Mouse (Mus musculus): ENCODE results near the gene Prom1. TPM values are rescaled to one million over a fixed set of nuclear protein-coding genes. Genes with fewer than 3 reads are reported as not detected.
A peak's percentile ranks its signal among the peaks of the same experiment; 100 is the strongest.

Prom1 gene
- polyA plus RNA-seq, 1 experiment = 23.0 TPM

DNA sequence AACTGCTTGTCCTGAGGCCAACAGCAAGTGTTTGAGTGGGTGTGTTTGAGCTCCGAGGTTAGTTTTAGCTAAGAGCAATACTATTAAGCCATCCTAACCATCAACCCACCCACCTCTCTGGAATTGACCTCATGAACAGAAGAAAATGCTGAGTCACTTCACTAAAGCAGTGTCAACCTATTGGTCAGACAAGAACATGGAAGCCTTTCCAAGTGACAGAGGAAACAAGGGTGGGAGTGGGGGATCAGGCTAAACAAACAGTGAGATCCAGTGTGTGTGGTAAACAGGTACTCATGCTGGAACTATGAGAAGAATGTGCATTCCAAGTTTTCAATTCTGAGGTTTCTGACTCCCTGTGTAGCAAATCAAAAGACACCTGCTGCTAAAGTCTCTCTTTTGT, 118.9 kb downstream of the Prom1 start:
- 39% methylated on average over 1 of the region's 1 CpGs for WGBS
- no peak for DNase-seq (ENCODE audit: low read depth, low spot score)

DNA sequence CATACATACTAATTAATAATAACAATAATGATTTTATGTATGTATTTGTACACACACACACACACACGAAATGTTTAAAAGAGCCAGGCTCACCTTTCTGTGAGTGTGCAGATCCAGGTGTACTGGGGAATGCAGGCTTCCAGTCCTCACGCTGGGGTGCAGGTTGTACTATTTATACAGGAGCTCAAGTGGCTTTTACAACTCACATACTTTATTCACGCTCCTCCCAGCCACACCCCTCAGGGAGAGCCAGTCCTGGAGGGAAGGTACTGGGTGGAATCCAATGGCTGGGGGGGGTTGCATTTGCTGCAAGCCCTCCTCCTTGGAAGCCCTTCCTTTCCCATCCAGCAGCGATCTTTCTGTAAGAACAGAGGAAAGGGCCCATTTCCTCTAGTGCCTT, 120.2 kb downstream of the Prom1 start, which contains the start of gene Fgfbp1:
Gene Fgfbp1, minus strand, starts transcription at position 160 of the 400 bp plus-strand sequence.
- WGBS = 20% methylated on average over 4 of the region's 4 CpGs
- no peak for DNase-seq (ENCODE audit: low read depth, low spot score)

DNA sequence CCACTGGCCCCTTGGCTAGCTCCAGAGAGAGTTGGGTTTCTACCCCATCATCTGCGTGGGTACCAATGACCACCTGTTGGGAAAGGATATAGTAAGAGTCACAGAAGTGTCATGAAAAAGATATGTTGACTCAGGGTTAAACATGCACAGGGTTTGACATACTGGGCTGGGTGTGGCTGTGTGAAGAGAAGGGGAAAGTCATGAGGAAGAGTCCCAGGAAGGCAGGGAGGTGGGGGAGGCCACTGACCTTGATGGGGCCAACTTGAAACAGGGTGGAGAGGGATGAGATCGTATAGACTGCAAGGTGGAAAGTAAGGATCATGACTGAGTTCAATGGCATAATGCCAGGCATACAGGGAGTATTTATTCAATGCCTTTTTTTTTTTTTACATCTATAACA, 121.4 kb downstream of the Prom1 start:
- 30% methylated on average over 2 of the region's 2 CpGs for WGBS
- no peak for DNase-seq (ENCODE audit: low read depth, low spot score)

DNA sequence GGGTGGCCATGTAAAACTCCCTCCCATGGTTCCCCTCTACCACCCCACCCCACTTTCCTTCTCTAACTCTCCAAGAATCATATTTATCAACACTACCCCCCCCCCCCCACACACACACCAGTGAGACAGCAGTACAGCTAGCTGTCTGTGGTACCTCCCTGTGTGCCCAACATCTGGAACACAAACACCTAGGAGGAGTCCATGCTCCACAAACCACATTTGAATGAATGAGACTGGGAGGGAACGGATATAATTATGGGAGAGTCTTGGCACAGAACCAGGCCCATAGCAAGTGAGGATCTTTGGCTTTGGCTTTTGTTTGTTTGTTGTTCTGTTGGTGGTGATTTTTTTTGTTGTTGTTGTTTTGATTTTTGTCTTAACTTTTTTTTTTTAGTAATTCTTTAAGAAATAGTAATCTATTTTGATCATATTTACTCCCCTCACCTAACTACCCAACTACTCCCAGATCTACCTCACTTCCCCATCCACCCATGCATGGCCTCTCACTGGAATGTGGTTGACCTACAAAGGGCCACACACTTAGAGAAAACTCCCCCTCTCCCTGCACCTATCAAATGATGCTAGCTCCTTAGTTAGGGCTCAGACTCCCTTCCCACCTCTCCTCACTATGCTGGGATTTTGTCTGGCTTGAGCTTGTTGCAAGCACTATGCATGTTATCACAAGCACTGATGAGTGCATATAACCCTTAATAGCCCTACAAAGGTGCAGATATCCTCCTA, 124.8 kb downstream of the Prom1 start:
- no peak for DNase-seq (ENCODE audit: low read depth, low spot score)
- WGBS = 37% methylated on average over 1 of the region's 1 CpGs

DNA sequence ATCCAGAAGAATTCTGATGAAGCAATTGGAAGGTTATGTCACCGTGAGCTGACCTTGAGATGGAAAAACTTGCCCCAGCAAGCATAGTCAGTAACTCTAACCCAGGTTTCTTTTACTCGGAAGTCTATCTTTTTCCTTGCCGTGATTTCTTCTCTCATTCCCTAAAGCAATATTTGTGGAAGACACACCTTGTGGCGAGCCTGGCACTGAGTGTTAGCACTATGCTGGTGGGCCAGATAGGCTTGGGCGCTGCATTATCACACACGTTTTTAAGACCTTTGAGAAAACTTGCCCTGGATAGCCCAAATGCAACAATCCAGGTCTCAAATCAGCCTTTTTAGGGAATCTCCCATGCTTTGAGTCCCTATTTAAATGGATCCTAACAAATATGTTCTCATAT, 127.7 kb downstream of the Prom1 start:
- no peak for DNase-seq (ENCODE audit: low read depth, low spot score)
- 41% methylated on average over 6 of the region's 6 CpGs for WGBS

DNA sequence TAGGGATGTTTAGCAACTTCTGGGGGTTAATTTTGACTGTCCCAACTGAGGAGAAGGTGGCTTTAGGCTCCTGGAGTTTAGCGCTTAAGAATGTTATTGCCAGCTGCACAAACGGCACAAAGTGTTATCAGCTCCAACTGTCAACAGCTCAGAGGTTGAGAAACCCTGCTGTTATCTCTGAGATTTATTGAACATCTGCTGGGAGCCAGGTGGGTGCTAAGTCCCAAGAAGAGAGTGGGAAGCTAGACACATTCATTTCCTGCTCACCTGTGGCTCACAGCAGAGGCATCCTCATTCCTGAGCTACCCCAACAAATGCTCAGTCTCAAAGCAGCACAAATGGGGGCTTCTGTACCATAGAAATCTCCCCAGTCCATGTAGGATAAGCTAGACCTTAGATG, 130.7 kb downstream of the Prom1 start:
- WGBS = 19% methylated on average over 2 of the region's 2 CpGs
- no peak for DNase-seq (ENCODE audit: low read depth, low spot score)

DNA sequence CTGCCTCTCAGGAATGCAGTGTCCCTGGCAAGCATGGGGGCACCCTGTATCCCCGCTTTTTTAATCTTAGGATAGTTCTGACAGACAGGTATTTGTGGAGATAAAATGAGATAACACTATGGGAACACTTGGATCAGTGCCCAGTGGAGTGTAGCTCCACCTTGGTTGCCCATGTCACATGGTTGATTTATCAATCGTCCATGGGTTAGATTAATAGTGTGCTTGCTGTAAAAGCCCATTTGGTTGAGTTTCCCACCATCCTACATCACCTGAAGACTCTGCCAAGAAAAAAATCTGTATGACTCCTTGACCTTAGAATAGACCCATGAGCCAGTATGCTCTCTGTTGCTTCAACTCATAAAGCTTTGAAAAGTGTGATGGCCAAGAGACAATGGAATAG, 131.3 kb downstream of the Prom1 start:
- DNase-seq (ENCODE audit: low read depth, low spot score) = no peak
- WGBS = 36% methylated on average over 2 of the region's 2 CpGs

DNA sequence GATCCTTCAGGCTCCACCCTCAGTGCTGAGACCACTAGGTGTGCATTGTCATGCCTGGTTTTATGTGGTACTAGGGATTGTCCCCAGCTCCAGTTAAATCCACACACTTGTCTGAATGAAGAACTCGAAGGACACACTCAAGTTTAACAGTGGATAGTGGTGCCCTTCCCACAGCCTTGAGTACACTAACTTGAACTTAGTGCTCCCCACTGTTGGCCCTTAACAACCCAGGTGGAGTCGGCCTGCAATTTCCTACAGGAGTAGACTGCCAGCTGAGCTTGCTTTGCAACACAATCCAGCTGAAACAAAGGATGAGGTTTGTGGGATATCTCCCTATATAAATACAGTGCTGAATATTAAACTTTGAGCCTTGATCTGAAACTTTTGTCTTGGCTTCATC, 133.2 kb downstream of the Prom1 start:
- no peak for DNase-seq (ENCODE audit: low read depth, low spot score)
- WGBS = 15% methylated on average over 2 of the region's 2 CpGs

DNA sequence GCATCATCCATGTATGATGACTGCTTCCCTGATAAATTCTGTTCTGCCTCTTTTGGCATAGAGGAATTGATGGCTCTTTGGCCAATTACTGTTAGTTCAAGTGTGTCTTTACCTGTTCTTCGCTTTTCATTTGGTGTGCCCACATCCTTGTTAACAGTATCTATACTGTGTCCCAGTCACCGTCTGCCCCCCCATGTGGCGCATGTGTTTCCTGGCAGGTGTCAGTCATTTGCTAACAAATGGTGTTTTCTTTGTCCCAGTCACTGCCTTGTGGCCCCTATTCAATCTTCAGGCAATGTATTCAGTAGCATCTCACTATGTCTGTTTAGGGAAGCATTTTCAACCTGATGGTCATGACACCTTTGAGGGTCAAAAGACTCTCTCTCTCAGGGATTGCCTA, 140.8 kb downstream of the Prom1 start:
- WGBS = 95% methylated on average over 3 of the region's 3 CpGs
- DNase-seq (ENCODE audit: low read depth, low spot score) = no peak

DNA sequence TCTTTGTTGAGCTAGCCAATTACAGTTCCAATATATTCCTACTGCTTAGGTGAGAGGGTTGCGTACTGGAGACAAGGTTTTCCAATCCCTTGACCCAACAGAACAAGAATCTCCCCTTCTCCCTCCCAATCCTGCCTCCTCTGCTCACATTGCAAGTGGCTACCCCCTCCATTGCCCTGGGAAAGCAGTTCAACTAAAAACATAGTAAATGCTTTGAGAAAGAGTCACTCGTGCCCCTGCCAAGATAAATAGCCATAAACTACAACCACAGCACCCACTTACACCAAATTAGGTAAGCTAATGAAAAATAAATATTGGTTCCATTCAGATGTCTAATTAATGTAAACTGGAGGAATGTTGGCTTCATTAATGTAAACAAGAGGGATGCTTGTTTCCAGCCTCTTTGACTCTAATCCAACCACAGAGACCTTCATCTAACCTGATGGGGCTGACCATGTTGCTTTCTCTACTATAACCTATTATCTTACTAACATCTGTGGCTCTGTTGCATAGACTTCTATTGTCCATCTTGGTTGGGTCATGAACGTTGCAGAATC, 141.9 kb downstream of the Prom1 start:
- no peak for DNase-seq (ENCODE audit: low read depth, low spot score)
- WGBS = 67% methylated on average over 3 of the region's 3 CpGs

DNA sequence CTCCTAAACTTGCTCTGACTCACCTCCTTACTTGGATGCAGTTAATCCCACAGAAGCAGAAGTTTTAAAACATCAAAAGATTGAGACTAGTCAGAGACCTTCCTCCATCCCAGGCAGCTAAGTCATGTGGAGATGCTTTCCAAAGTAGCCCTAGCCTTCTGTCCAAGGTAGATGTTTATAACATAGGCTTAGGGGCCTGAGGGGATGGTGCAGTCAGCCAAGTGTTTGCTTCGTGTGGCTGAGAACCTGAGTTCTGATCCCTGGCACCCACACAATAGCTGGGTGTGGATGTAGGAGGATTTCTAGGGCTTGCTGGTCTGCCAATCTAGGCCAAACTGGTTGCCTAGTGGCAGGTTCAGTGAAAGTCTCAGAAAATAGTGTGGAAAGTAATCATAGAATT, 148.6 kb downstream of the Prom1 start:
- no peak for DNase-seq (ENCODE audit: low read depth, low spot score)
- 36% methylated on average over 1 of the region's 1 CpGs for WGBS

DNA sequence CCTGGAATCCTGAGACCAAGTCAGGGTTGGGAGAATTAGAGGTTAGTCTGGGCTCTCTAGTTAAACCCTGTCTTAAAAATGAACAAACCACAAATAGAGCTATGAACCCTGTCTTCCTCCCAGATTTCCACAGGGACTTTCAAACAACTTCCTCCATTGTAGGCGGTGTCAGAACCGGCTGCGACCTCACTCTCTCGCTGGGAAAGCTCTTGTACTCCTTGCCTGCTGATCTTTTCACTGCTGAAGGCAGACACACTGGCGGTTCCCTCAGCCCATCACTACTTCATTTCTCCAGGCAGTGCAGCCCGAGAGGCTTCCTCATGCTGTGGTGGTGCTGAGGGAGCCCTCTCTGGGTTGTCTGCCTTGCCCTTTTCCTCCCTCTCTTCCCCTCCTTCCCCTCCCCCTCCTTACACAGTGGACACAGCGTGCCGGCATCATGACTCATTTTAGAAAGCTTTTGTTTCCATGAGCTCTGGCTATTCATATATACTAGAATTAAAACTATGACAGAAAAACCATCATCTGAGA, 153.0 kb downstream of the Prom1 start:
- under 1% methylated on average over 8 of the region's 8 CpGs for WGBS
- peak; percentile 60 for DNase-seq (ENCODE audit: low read depth, low spot score)

DNA sequence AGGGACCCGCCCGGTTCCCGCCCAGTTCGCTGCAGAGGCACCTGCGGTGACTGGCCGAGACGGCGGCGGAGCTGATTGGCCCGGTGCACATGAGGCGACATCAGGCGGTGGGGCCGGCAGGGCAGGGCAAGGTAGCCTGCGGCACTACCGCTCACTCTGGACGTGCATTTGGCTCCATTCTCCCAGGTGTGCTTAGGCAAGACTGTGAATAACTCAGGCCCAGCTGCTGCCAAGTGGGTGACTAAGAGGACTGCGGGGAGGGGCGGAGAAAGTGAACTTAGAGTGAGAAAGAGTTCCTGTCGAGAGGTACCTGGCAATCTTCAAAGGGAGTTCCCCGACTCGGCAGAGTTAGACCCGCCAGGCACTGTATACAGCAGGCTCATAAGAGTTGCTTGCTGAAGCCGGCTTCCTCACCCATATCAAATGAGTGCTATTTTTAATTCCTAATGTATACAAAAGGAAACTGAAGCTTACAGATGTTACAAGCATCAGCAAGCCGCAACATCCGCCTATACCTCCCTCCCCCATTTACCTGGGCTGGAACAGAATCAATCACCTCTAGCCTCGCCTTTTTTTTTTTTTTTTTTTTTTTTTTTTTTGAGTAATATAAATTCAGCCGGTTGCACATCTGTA, 153.6 kb downstream of the Prom1 start:
- peak; percentile 96 for DNase-seq (ENCODE audit: low read depth, low spot score)
- 7% methylated on average over 27 of the region's 27 CpGs for WGBS

DNA sequence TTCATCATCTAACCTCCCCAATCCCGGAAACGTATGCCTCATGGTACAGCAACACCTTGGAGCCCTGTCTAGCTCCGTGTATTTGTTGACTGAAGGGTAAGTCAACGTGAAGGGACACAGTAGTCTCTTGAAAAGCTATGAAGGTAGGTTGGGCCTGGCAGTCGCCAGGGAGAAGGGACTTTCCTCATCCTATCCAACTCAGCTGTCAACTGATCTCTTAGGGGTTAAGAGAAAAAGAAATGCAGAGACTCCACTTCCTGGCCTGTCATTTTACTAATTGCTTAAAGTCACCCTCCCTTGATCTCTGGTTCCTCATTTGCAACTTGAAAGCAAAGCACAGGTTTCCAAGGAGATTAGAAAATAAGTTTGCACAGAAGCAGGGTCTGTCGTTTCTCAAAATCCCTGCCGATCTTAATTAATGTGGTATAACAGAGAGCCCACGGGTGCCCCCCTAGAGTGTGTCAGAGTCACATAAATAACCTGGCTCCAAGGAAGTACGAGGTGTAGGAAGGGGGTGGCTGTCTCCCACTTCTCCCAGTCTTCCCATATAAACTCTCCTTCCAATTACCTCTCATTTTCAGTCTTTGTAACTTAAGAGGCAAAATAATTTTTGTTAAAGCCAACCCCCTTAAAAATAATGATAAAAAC, 154.4 kb downstream of the Prom1 start:
- 19% methylated on average over 9 of the region's 9 CpGs for WGBS
- DNase-seq (ENCODE audit: low read depth, low spot score) = no peak

Other genes with a start within 250 kb of the Prom1 start
- 54.3 and 78.0 TPM in 2 replicates for gene Cd38, start 233.5 kb downstream of the Prom1 start, polyA plus RNA-seq (2012; rRNA removed)
- 1.6 and 2.0 TPM in 2 replicates for gene Gm7879, start 188.9 kb downstream of the Prom1 start, polyA plus RNA-seq (2012; rRNA removed)
- gene Fgfbp1, start 120.3 kb downstream of the Prom1 start, polyA plus RNA-seq (2012; rRNA removed) = 49.3 and 75.7 TPM in 2 replicates
- 15.6 and 21.8 TPM in 2 replicates for gene Tapt1, start 124.6 kb upstream of the Prom1 start, polyA plus RNA-seq (2012; rRNA removed)